Mouse (Mus musculus): ENCODE measurements around the gene Mterf1b. TPM values are rescaled to one million over a fixed set of nuclear protein-coding genes. Genes with fewer than 3 reads are reported as not detected.
"Not testable (repeated sequence)": the region's sequence is repeated elsewhere in the genome, so short reads cannot be mapped to it uniquely, and the experiment has no call there.

Mterf1b gene
- 2.9 and 4.1 TPM in 2 replicates for polyA plus RNA-seq (2015; fragmentation: Nextera tagmentation; extraction: Ambion mirVana)

- H3K9me3 ChIP-seq; H3K27me3 ChIP-seq (replicated peaks); H3K36me3 ChIP-seq; H3K9ac ChIP-seq; H3K4me1 ChIP-seq; H3K27ac ChIP-seq: not testable (repeated sequence)
- H3K4me3 ChIP-seq (replicated peaks) = peak within 1 kb of the TSS; percentile 42
- H3K4me2 ChIP-seq = peak within 1 kb of the TSS; percentile 61
- whole genome bisulfite sequencing = 59% methylated on average over 12 of the region's 37 CpGs
- ATAC-seq (ENCODE audit: insufficient read depth, low FRiP score, low read depth) = peak; percentile 99
These were observed at the start of gene Mterf1b for GRCm38 (mm10) chr5:4191671-4192480. Gene Mterf1b (plus strand): TSS chr5:4192367.

GRCm38 (mm10) chr5:4159418-4160071, 32.6 kb upstream of the Mterf1b start:
- not testable (repeated sequence) for ATAC-seq (ENCODE audit: insufficient read depth, low FRiP score, low read depth); H3K36me3 ChIP-seq; H3K9me3 ChIP-seq; H3K27ac ChIP-seq; H3K4me2 ChIP-seq; H3K9ac ChIP-seq; H3K27me3 ChIP-seq (replicated peaks); H3K4me1 ChIP-seq; H3K4me3 ChIP-seq (replicated peaks)
- 87% methylated on average over 5 of the region's 5 CpGs for WGBS

- Histone ChIP-seq H3K27ac (no peak overlapping the region), H3K27me3 (replicated peaks) (no peaks in the 10 kb centered on the region)
- 76% methylated on average over 3 of the region's 3 CpGs for WGBS
These were observed 30.6 kb upstream of the Mterf1b start for GRCm38 (mm10) chr5:4161554-4161953.

GRCm38 (mm10) chr5:4162461-4162860, 29.7 kb upstream of the Mterf1b start:
- H3K27ac ChIP-seq = no peak overlapping the region
- peak; percentile 47 for ATAC-seq (ENCODE audit: insufficient read depth, low FRiP score, low read depth)
- H3K27me3 ChIP-seq (replicated peaks) = no peaks in the 10 kb centered on the region
- H3K36me3 ChIP-seq = no peaks in the 10 kb centered on the region
- 53% methylated on average over 7 of the region's 7 CpGs for WGBS
- no peak overlapping the region for H3K9ac ChIP-seq
- H3K4me3 ChIP-seq (replicated peaks) = no peak overlapping the region
- H3K9me3 ChIP-seq = no peaks in the 10 kb centered on the region
- H3K4me2 ChIP-seq = no peak overlapping the region
- no peaks in the 10 kb centered on the region for H3K4me1 ChIP-seq

More at GRCm38 (mm10) chr5:4161554-4161953, 30.6 kb upstream of the Mterf1b start:
- Histone ChIP-seq H3K4me2 (no peak overlapping the region), H3K4me3 (replicated peaks) (no peak overlapping the region), H3K9me3 (no peaks in the 10 kb centered on the region), H3K4me1 (no peaks in the 10 kb centered on the region), H3K9ac (no peak overlapping the region), H3K36me3 (no peaks in the 10 kb centered on the region)
- ATAC-seq (ENCODE audit: insufficient read depth, low FRiP score, low read depth) = no peak

- H3K4me1 ChIP-seq = not testable (repeated sequence)
These were observed 24.2 kb upstream of the Mterf1b start for GRCm38 (mm10) chr5:4167813-4168529.

GRCm38 (mm10) chr5:4168530-4168926, 23.6 kb upstream of the Mterf1b start:
- H3K9me3 ChIP-seq; H3K4me2 ChIP-seq; H3K9ac ChIP-seq; H3K4me1 ChIP-seq; ATAC-seq (ENCODE audit: insufficient read depth, low FRiP score, low read depth); H3K36me3 ChIP-seq; H3K4me3 ChIP-seq (replicated peaks); H3K27ac ChIP-seq; H3K27me3 ChIP-seq (replicated peaks): not testable (repeated sequence)
- WGBS = 65% methylated on average over 4 of the region's 4 CpGs

More at GRCm38 (mm10) chr5:4167813-4168529, 24.2 kb upstream of the Mterf1b start:
- H3K9ac ChIP-seq; H3K4me3 ChIP-seq (replicated peaks); H3K27me3 ChIP-seq (replicated peaks); H3K9me3 ChIP-seq; H3K36me3 ChIP-seq; H3K27ac ChIP-seq; H3K4me2 ChIP-seq; ATAC-seq (ENCODE audit: insufficient read depth, low FRiP score, low read depth): not testable (repeated sequence)
- WGBS = 50% methylated on average over 6 of the region's 6 CpGs

GRCm38 (mm10) chr5:4176421-4176820, 15.7 kb upstream of the Mterf1b start:
- not testable (repeated sequence) for H3K27me3 ChIP-seq (replicated peaks); H3K36me3 ChIP-seq; H3K9ac ChIP-seq; H3K9me3 ChIP-seq; H3K4me2 ChIP-seq; H3K27ac ChIP-seq; H3K4me3 ChIP-seq (replicated peaks); H3K4me1 ChIP-seq; ATAC-seq (ENCODE audit: insufficient read depth, low FRiP score, low read depth)
- WGBS = 78% methylated on average over 3 of the region's 3 CpGs

GRCm38 (mm10) chr5:4179364-4179763, 12.8 kb upstream of the Mterf1b start:
- no peaks in the 10 kb centered on the region for H3K4me1 ChIP-seq
- no peak overlapping the region for H3K4me2 ChIP-seq
- H3K9me3 ChIP-seq = no peaks in the 10 kb centered on the region
- H3K27ac ChIP-seq = no peak overlapping the region
- ATAC-seq (ENCODE audit: insufficient read depth, low FRiP score, low read depth) = no peak
- no peak overlapping the region for H3K4me3 ChIP-seq (replicated peaks)
- no peaks in the 10 kb centered on the region for H3K36me3 ChIP-seq
- H3K27me3 ChIP-seq (replicated peaks) = no peaks in the 10 kb centered on the region
- 80% methylated on average over 6 of the region's 6 CpGs for WGBS
- H3K9ac ChIP-seq = no peak overlapping the region

GRCm38 (mm10) chr5:4186815-4187214, 5.4 kb upstream of the Mterf1b start:
- Histone ChIP-seq H3K27me3 (replicated peaks) (no peaks in the 10 kb centered on the region), H3K27ac (no peak overlapping the region), H3K36me3 (no peaks in the 10 kb centered on the region), H3K4me3 (replicated peaks) (no peak overlapping the region), H3K4me2 (no peak overlapping the region), H3K9ac (no peak overlapping the region), H3K4me1 (no peaks in the 10 kb centered on the region), H3K9me3 (no peaks in the 10 kb centered on the region)
- no peak for ATAC-seq (ENCODE audit: insufficient read depth, low FRiP score, low read depth)
- WGBS = 61% methylated on average over 4 of the region's 4 CpGs

GRCm38 (mm10) chr5:4192481-4193246, 497 bp downstream of the Mterf1b start:
- peak overlapping the region; percentile 42 for H3K4me3 ChIP-seq (replicated peaks)
- H3K9me3 ChIP-seq; ATAC-seq (ENCODE audit: insufficient read depth, low FRiP score, low read depth); H3K4me1 ChIP-seq; H3K27ac ChIP-seq; H3K9ac ChIP-seq; H3K27me3 ChIP-seq (replicated peaks); H3K36me3 ChIP-seq: not testable (repeated sequence)
- H3K4me2 ChIP-seq = peak overlapping the region; percentile 61
- 4% methylated on average over 15 of the region's 27 CpGs for whole genome bisulfite sequencing

GRCm38 (mm10) chr5:4193247-4193628, 1.1 kb downstream of the Mterf1b start:
- 58% methylated on average over 5 of the region's 5 CpGs for WGBS
- H3K9me3 ChIP-seq = no peaks in the 10 kb centered on the region
- peak overlapping the region; percentile 61 for H3K4me2 ChIP-seq
- no peaks in the 10 kb centered on the region for H3K4me1 ChIP-seq
- no peaks in the 10 kb centered on the region for H3K27me3 ChIP-seq (replicated peaks)
- no peak overlapping the region for H3K9ac ChIP-seq
- H3K36me3 ChIP-seq = no peaks in the 10 kb centered on the region
- H3K27ac ChIP-seq = no peak overlapping the region
- H3K4me3 ChIP-seq (replicated peaks) = peak overlapping the region; percentile 42; the same call in 1 of the 2 replicates
- no peak for ATAC-seq (ENCODE audit: insufficient read depth, low FRiP score, low read depth)
